Mouse (Mus musculus) heart, adult 8-10 months (tissue): ENCODE measurements at regions not wholly inside any gene's neighbourhood (a gene's known extent, or its start where the extent isn't known, plus 50 kb on each side); places are given as distances from the start of the nearest gene placed in this dataset.

ENCODE experiments used
- DNase-seq: peaks from one replicate; pipeline ENCODE4 v3.0.0; 2022; ENCODE audit warnings: low spot score

GRCm38 (mm10) chr1:169051085-169051862 is 480.0 kb downstream of the Nuf2 start:
- DNase-seq, result no peak

- no peak for DNase-seq
Measured at GRCm38 (mm10) chr1:169049846-169050245, 481.4 kb downstream of the Nuf2 start.

GRCm38 (mm10) chr1:169046791-169047525 is 484.3 kb downstream of the Nuf2 start:
- DNase-seq, result no peak

- no peak for DNase-seq
Measured at GRCm38 (mm10) chr1:169033517-169033916, 497.7 kb downstream of the Nuf2 start.

- no peak for DNase-seq
Measured at GRCm38 (mm10) chr1:169031849-169032542, 499.3 kb downstream of the Nuf2 start.

- DNase-seq, result no peak
Measured at GRCm38 (mm10) chr1:169027706-169028105, 503.6 kb downstream of the Nuf2 start.

- DNase-seq, result no peak
Measured at GRCm38 (mm10) chr1:169027241-169027640, 504.0 kb downstream of the Nuf2 start.

GRCm38 (mm10) chr1:169024531-169024930 is 506.7 kb downstream of the Nuf2 start:
- DNase-seq, result no peak

GRCm38 (mm10) chr1:168991506-168992244 is 539.6 kb downstream of the Nuf2 start:
- DNase-seq, result no peak

GRCm38 (mm10) chr1:168975037-168975698 is 543.1 kb upstream of the Pbx1 start:
- DNase-seq, result no peak

GRCm38 (mm10) chr1:168969402-168969801 is 537.3 kb upstream of the Pbx1 start:
- DNase-seq, result no peak

GRCm38 (mm10) chr1:168967334-168967733 is 535.3 kb upstream of the Pbx1 start:
- no peak for DNase-seq

- DNase-seq, result no peak
Measured at GRCm38 (mm10) chr1:168964467-168964904, 532.4 kb upstream of the Pbx1 start.

- no peak for DNase-seq
Measured at GRCm38 (mm10) chr1:168950947-168951346, 518.9 kb upstream of the Pbx1 start.

- no peak for DNase-seq
Measured at GRCm38 (mm10) chr1:168924100-168924815, 492.2 kb upstream of the Pbx1 start.

GRCm38 (mm10) chr1:168918331-168919076 is 486.4 kb upstream of the Pbx1 start:
- DNase-seq, result no peak

- DNase-seq, result no peak
Measured at GRCm38 (mm10) chr1:168908684-168909175, 476.7 kb upstream of the Pbx1 start.

- DNase-seq, result no peak
Measured at GRCm38 (mm10) chr1:168908192-168908591, 476.1 kb upstream of the Pbx1 start.

GRCm38 (mm10) chr1:168898483-168898882 is 466.4 kb upstream of the Pbx1 start:
- no peak for DNase-seq

- DNase-seq, result no peak
Measured at GRCm38 (mm10) chr1:168861577-168861976, 429.5 kb upstream of the Pbx1 start.
